Mouse (Mus musculus) T-helper 2 cell (primary cell): ENCODE measurements at regions not wholly inside any gene's neighbourhood (a gene's known extent, or its start where the extent isn't known, plus 50 kb on each side); places are given as distances from the start of the nearest gene placed in this dataset.

ENCODE experiments used
- in situ Hi-C: fragments of 300-600 bp; cut with MboI, MseI; formaldehyde crosslinking; loops from one replicate; pipeline ENCODE4 v1.15.1; 2025; ENCODE audit warnings: high pct_unique_total_duplicates

GRCm38 (mm10) chr9:23024061-23024460 lies 198.8 kb upstream of the Bmper start:
- in situ Hi-C loops: loop anchor here (25.0 kb wide), 1 partner anchor 462 kb away; no protein-coding TSS in a partner anchor

- in situ Hi-C loops: no loop called here
Observed at GRCm38 (mm10) chr9:23025247-23025646, 197.6 kb upstream of the Bmper start.

GRCm38 (mm10) chr9:23027377-23028313 lies 195.2 kb upstream of the Bmper start:
- in situ Hi-C loops: no loop called here

DNA sequence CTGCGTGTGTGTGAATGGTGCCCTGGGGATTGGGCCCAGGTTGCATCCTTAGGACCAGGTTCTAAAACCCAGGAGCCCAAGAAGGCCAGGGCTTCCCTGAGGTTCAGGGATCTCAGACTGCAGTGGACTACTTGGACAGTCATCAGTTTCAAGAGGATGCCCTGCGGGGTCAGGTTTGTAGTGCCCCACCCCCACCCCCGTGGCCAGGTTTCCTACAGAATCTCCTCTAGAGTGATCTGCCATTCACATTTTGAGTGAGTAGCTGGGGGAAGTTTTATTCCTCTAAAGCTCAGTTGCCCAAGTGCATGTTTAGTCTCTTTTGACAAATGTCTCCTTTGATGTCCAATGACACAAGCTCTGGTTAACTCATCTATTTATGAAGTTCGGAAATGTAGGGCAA lies 193.5 kb upstream of the Bmper start:
- in situ Hi-C loops: no loop called here

DNA sequence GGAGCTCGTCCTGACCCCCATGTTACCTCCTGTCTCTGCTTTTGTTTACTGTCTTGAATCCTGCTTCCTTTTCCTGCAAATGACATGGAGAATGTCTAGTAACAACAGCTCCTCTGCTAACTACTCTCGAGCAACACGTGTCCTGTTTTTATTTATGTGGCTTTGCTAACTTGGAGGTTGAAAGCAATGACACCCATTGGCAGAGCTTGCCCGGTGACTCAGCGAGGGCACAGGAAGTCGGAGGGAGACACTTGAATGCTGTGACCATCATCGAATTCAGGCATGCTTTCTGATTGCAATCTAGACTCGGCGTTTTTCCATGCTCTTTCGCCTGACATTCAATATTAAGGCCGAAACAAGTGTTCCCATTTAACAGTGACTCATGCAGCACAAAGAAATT lies 192.7 kb upstream of the Bmper start:
- in situ Hi-C loops: no loop called here

GRCm38 (mm10) chr9:23030546-23030945 lies 192.3 kb upstream of the Bmper start:
- in situ Hi-C loops: no loop called here

- in situ Hi-C loops: no loop called here
Observed at GRCm38 (mm10) chr9:23031916-23032315, 191.0 kb upstream of the Bmper start.

DNA sequence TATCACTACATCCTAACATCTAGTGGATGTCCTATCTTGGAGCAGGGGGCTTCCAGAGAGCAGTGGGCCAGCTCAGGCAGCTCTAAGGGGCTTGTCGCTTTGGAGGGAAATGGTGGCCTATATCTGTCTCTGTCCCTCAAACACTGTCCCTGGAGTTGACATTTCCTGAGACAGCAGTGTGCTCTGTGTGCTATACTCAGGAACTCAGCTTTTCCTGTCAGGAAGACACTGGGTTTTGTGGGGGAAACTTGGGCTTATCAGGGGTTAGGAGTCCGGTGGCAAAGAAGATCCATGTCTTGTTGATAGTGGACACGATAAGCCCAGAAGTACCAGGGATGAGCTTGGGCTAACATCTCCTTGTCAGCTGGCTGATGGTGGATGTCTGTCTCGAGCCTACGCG lies 187.6 kb upstream of the Bmper start:
- in situ Hi-C loops: no loop called here

- in situ Hi-C loops: no loop called here
Observed at GRCm38 (mm10) chr9:23035901-23036610, 186.8 kb upstream of the Bmper start.

GRCm38 (mm10) chr9:23037513-23037914 lies 185.4 kb upstream of the Bmper start:
- in situ Hi-C loops: no loop called here

DNA sequence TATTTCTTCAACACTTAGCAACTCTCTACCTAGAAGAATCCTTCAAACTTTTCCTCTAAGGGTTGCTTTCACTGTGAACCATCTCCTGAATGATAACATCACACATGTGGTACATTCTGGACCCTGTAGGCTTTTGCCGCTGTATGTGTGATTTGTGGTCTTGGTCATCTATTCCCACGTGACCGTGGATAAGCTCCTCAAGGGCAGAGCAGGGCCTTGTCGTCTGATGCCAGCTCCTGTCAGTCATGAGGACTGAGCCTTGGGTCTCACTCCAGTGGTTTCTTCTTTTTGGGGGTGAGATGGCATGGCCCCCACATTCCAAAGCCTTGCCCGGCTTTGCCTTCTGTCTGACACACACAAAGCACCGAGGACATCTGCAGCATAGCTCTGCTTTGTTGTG lies 183.3 kb upstream of the Bmper start:
- in situ Hi-C loops: no loop called here

- in situ Hi-C loops: no loop called here
Observed at GRCm38 (mm10) chr9:23041025-23041424, 181.9 kb upstream of the Bmper start.

GRCm38 (mm10) chr9:23041537-23042472 lies 181.1 kb upstream of the Bmper start:
- in situ Hi-C loops: no loop called here

- in situ Hi-C loops: no loop called here
Observed at GRCm38 (mm10) chr9:23043006-23043405, 179.9 kb upstream of the Bmper start.

DNA sequence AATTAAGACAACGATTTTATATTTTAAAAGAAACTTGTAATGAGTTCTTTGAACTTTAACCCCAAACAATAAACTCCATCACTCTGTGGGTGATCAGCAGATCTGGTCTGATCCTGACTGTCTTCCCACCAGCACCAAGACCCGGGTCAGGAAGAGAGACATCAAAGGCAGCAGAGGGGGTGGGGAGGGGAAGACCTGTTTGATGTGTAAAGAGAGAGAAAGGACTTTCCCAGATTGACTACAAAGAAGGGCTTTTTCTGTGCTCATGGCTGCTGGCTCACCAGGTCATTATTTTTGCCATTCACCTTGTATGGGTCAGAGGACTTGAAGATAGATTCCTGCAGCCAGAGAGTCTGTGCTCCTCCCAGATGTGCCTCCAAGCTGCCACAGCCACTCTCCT lies 177.4 kb upstream of the Bmper start:
- in situ Hi-C loops: no loop called here

DNA sequence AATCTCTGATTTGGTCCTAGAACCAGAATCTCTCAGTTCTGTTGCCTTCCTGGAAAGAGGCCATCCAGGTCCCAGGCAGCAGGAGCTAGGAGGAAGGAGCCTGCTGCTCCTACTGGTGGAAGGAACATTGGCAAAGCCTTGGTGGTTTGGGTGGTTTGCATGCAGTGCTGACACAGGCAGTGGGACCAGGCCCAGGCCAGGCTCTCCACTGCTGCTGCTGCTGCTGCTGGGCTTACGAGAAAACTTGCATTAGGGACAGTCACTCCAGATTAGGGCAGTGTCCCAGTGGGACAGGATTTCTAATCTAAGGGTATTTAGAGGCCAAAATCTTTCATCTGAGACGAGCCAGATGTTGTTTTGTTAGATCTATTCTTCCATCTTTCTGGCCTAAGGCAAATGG lies 172.1 kb upstream of the Bmper start:
- in situ Hi-C loops: no loop called here

DNA sequence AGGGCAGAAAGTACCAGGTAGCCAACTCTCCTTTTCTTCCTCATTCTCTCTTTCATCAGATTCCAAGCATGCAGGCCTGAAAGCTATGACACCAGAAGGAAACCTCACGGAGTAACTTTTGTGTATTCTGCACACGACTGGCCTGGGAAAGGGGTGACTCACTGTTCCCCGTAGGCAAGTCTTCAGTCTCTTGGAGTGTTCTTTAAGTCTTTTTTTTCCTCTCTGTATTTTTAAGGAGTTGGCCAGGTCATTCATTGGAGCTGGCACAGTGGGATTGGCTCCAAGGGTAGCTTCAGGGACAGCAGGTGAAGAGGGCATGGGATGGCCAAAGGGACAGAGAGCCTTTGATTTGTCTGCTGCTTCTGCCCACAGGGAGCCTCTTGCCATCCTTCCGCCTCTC lies 163.3 kb upstream of the Bmper start:
- in situ Hi-C loops: no loop called here

DNA sequence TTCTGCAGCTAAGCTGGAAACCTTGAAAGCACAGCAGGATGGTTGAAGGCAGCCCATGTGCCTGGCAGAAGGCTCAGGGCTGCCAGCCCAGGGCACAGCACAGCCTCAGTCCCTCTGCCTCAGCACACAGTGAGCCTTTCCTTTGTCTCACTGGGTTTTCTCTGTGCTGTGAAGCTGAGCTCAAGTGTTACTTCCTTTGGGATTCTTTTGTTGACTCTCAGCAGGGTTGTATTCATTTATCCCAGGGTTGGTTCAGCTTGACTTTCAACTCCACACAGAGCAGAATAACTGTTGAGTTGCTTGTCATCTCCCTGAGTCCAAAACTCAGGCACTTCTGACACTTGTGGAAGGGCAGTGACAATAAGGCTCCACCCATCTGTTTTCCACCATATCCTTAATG lies 162.3 kb upstream of the Bmper start:
- in situ Hi-C loops: no loop called here

DNA sequence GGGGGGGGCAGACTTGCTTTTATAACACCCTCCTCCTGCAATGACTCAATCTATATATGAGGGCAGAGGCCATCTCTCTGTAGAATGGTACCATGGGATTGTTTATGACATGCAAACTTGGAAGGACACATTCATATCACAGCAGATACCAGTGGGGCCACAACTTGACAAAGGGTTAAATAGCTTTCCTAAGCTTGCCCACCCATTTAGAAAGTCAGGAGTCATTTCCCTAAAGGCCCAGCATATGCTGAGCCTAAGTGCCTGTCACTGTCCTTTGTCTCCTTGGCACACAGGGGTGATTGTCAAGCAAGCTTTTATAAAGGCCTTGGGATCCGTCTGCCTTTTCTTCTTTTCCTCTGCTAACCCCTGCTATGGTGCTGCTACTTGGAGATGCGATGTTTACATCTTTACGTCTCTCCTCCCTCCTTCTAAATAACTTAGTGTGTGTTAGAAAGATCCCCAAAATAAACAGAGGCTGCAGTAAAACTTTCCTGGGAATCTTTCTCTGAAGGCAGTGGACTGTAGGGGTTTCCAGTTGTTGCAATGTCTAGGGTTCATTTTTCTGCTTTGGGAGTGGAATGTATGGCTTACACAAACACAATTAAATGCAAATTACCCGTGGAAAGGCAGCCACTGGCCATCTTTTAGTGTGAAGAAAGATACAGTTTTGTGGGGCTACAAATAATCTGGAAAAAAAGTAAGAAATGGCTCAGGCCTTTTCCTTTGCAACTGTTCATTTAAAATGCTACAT lies 161.5 kb upstream of the Bmper start:
- in situ Hi-C loops: no loop called here

GRCm38 (mm10) chr9:23062057-23062655 lies 160.7 kb upstream of the Bmper start:
- in situ Hi-C loops: no loop called here
